Mouse (Mus musculus) lung, postnatal 0 days (tissue): ENCODE results near the gene Pjvk.
"Not testable (repeated sequence)": the region's sequence is repeated elsewhere in the genome, so short reads cannot be mapped to it uniquely, and the experiment has no call there.

Experiments
- CTCF ChIP-seq: IDR thresholded peaks from 2 replicates; pipeline ENCODE4 v1.5.1; 2016; ENCODE audit warnings: antibody characterized with exemption, mild to moderate bottlenecking
- EP300 ChIP-seq: IDR thresholded peaks from 2 replicates; pipeline ENCODE4 v1.6.1; 2016; ENCODE audit warnings: antibody characterized with exemption, mild to moderate bottlenecking, control low read depth

DNA sequence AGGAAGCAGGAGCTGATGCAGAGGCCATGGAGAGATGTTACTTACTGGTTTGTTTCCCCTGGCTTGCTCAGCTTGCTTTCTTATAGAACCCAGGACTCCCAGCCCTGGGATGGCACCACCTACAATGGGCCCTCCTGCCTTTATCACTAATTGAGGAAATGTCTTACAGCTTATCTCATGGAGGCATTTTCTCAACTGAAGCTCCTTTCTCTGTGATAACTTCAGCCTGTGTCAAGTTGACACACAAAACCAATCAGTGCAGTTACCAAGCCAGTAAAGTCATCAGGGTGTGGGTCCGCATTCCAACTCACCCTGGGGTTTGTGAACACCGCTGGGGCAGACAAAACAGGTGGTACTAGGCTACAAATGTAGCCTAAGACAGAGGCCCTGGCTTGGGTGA, 26.0 kb upstream of the Pjvk start:
- TF ChIP-seq CTCF, EP300: not testable (repeated sequence)
